Mouse (Mus musculus): ENCODE data around the gene Uvrag. TPM values are rescaled to one million over a fixed set of nuclear protein-coding genes. Genes with fewer than 3 reads are reported as not detected.

The Uvrag gene
- polyA plus RNA-seq, 1 experiment: 13.9 TPM

- no peaks in the 10 kb centered on the region for H3K9me3 ChIP-seq
- H3K4me1 ChIP-seq: peaks cover 33% of the 10 kb centered on the region
These were observed 99.1 kb downstream of the Uvrag start for GRCm38 (mm10) chr7:99041818-99042217.

GRCm38 (mm10) chr7:99039912-99040311 lies 101.0 kb downstream of the Uvrag start:
- Histone ChIP-seq H3K9me3 (no peaks in the 10 kb centered on the region), H3K4me3 (replicated peaks) (no peak overlapping the region), H3K4me1 (peaks cover 33% of the 10 kb centered on the region), H3K36me3 (replicated peaks; ENCODE audit: low read length) (no peaks in the 10 kb centered on the region), H3K27me3 (replicated peaks) (no peaks in the 10 kb centered on the region)
- TF ChIP-seq GATA1 (IDR thresholded peaks at IDR 0.05; ENCODE audit: borderline replicate concordance, low read length) (no peak), FLI1 (IDR thresholded peaks at IDR 0.05; ENCODE audit: low read length) (no peak)

More at GRCm38 (mm10) chr7:99041818-99042217, 99.1 kb downstream of the Uvrag start:
- no peak for TF ChIP-seq GATA1 (IDR thresholded peaks at IDR 0.05; ENCODE audit: borderline replicate concordance, low read length)
- no peak for TF ChIP-seq FLI1 (IDR thresholded peaks at IDR 0.05; ENCODE audit: low read length)
- H3K4me3 ChIP-seq (replicated peaks): no peak overlapping the region
- H3K27me3 ChIP-seq (replicated peaks): no peaks in the 10 kb centered on the region
- H3K36me3 ChIP-seq (replicated peaks; ENCODE audit: low read length): peaks cover 6% of the 10 kb centered on the region

- peaks cover 24% of the 10 kb centered on the region for H3K36me3 ChIP-seq (replicated peaks; ENCODE audit: low read length)
- H3K27me3 ChIP-seq (replicated peaks): no peaks in the 10 kb centered on the region
- H3K4me3 ChIP-seq (replicated peaks): no peak overlapping the region
- H3K9me3 ChIP-seq: peaks cover 12% of the 10 kb centered on the region
- H3K4me1 ChIP-seq: peaks cover 31% of the 10 kb centered on the region
- no peak for TF ChIP-seq GATA1 (IDR thresholded peaks at IDR 0.05; ENCODE audit: borderline replicate concordance, low read length)
- no peak for TF ChIP-seq FLI1 (IDR thresholded peaks at IDR 0.05; ENCODE audit: low read length)
These were observed 104.7 kb downstream of the Uvrag start for GRCm38 (mm10) chr7:99036284-99036683.

- peaks cover 17% of the 10 kb centered on the region for H3K9me3 ChIP-seq
- peaks cover 34% of the 10 kb centered on the region for H3K36me3 ChIP-seq (replicated peaks; ENCODE audit: low read length)
- H3K4me1 ChIP-seq: peaks cover 23% of the 10 kb centered on the region
- H3K27me3 ChIP-seq (replicated peaks): no peaks in the 10 kb centered on the region
- no peak for TF ChIP-seq GATA1 (IDR thresholded peaks at IDR 0.05; ENCODE audit: borderline replicate concordance, low read length)
- no peak for TF ChIP-seq FLI1 (IDR thresholded peaks at IDR 0.05; ENCODE audit: low read length)
- no peak overlapping the region for H3K4me3 ChIP-seq (replicated peaks)
These were observed 106.0 kb downstream of the Uvrag start for GRCm38 (mm10) chr7:99034909-99035308.

- no peak for TF ChIP-seq GATA1 (IDR thresholded peaks at IDR 0.05; ENCODE audit: borderline replicate concordance, low read length)
- no peak for TF ChIP-seq FLI1 (IDR thresholded peaks at IDR 0.05; ENCODE audit: low read length)
- H3K4me1 ChIP-seq: peaks cover 24% of the 10 kb centered on the region
- H3K4me3 ChIP-seq (replicated peaks): no peak overlapping the region
- peaks cover 34% of the 10 kb centered on the region for H3K36me3 ChIP-seq (replicated peaks; ENCODE audit: low read length)
- no peaks in the 10 kb centered on the region for H3K27me3 ChIP-seq (replicated peaks)
- peaks cover 17% of the 10 kb centered on the region for H3K9me3 ChIP-seq
These were observed 107.1 kb downstream of the Uvrag start for GRCm38 (mm10) chr7:99033838-99034237.

GRCm38 (mm10) chr7:99033314-99033713 lies 107.6 kb downstream of the Uvrag start:
- no peaks in the 10 kb centered on the region for H3K27me3 ChIP-seq (replicated peaks)
- H3K9me3 ChIP-seq: peaks cover 17% of the 10 kb centered on the region
- peaks cover 34% of the 10 kb centered on the region for H3K36me3 ChIP-seq (replicated peaks; ENCODE audit: low read length)
- peaks cover 26% of the 10 kb centered on the region for H3K4me1 ChIP-seq
- H3K4me3 ChIP-seq (replicated peaks): no peak overlapping the region
- TF ChIP-seq FLI1 (IDR thresholded peaks at IDR 0.05; ENCODE audit: low read length) (no peak), GATA1 (IDR thresholded peaks at IDR 0.05; ENCODE audit: borderline replicate concordance, low read length) (no peak)

GRCm38 (mm10) chr7:99032051-99032450 lies 108.9 kb downstream of the Uvrag start:
- TF ChIP-seq FLI1 (IDR thresholded peaks at IDR 0.05; ENCODE audit: low read length): no peak
- TF ChIP-seq GATA1 (IDR thresholded peaks at IDR 0.05; ENCODE audit: borderline replicate concordance, low read length): no peak
- Histone ChIP-seq H3K4me1 (peaks cover 39% of the 10 kb centered on the region), H3K27me3 (replicated peaks) (no peaks in the 10 kb centered on the region), H3K9me3 (peaks cover 17% of the 10 kb centered on the region), H3K36me3 (replicated peaks; ENCODE audit: low read length) (peaks cover 36% of the 10 kb centered on the region), H3K4me3 (replicated peaks) (no peak overlapping the region)

GRCm38 (mm10) chr7:99028108-99028507 lies 112.8 kb downstream of the Uvrag start:
- TF ChIP-seq GATA1 (IDR thresholded peaks at IDR 0.05; ENCODE audit: borderline replicate concordance, low read length) (no peak), FLI1 (IDR thresholded peaks at IDR 0.05; ENCODE audit: low read length) (no peak)
- H3K4me1 ChIP-seq: peaks cover 50% of the 10 kb centered on the region

GRCm38 (mm10) chr7:99027185-99027584 lies 113.8 kb downstream of the Uvrag start:
- no peak for TF ChIP-seq GATA1 (IDR thresholded peaks at IDR 0.05; ENCODE audit: borderline replicate concordance, low read length)
- TF ChIP-seq FLI1 (IDR thresholded peaks at IDR 0.05; ENCODE audit: low read length): no peak
- peaks cover 25% of the 10 kb centered on the region for H3K9me3 ChIP-seq
- H3K36me3 ChIP-seq (replicated peaks; ENCODE audit: low read length): peaks cover 50% of the 10 kb centered on the region
- H3K4me1 ChIP-seq: peaks cover 53% of the 10 kb centered on the region
- no peaks in the 10 kb centered on the region for H3K27me3 ChIP-seq (replicated peaks)
- peak overlapping the region; percentile 65 for H3K4me3 ChIP-seq (replicated peaks)

More at GRCm38 (mm10) chr7:99028108-99028507, 112.8 kb downstream of the Uvrag start:
- Histone ChIP-seq H3K9me3 (peaks cover 32% of the 10 kb centered on the region), H3K36me3 (replicated peaks; ENCODE audit: low read length) (peaks cover 59% of the 10 kb centered on the region), H3K27me3 (replicated peaks) (no peaks in the 10 kb centered on the region), H3K4me3 (replicated peaks) (no peak overlapping the region)

GRCm38 (mm10) chr7:99025989-99026388 lies 115.0 kb downstream of the Uvrag start:
- Histone ChIP-seq H3K36me3 (replicated peaks; ENCODE audit: low read length) (peaks cover 42% of the 10 kb centered on the region), H3K27me3 (replicated peaks) (no peaks in the 10 kb centered on the region), H3K9me3 (peaks cover 20% of the 10 kb centered on the region), H3K4me3 (replicated peaks) (peak overlapping the region; percentile 38), H3K4me1 (peaks cover 59% of the 10 kb centered on the region)
- TF ChIP-seq GATA1 (IDR thresholded peaks at IDR 0.05; ENCODE audit: borderline replicate concordance, low read length): no peak
- no peak for TF ChIP-seq FLI1 (IDR thresholded peaks at IDR 0.05; ENCODE audit: low read length)

- no peak for TF ChIP-seq GATA1 (IDR thresholded peaks at IDR 0.05; ENCODE audit: borderline replicate concordance, low read length)
- no peak for TF ChIP-seq FLI1 (IDR thresholded peaks at IDR 0.05; ENCODE audit: low read length)
- Histone ChIP-seq H3K4me1 (peaks cover 66% of the 10 kb centered on the region), H3K36me3 (replicated peaks; ENCODE audit: low read length) (peaks cover 35% of the 10 kb centered on the region), H3K4me3 (replicated peaks) (no peak overlapping the region), H3K27me3 (replicated peaks) (no peaks in the 10 kb centered on the region), H3K9me3 (peaks cover 15% of the 10 kb centered on the region)
These were observed 115.7 kb downstream of the Uvrag start for GRCm38 (mm10) chr7:99025265-99025664.
